Mouse (Mus musculus): ENCODE results near the gene Tmem238. TPM values are rescaled to one million over a fixed set of nuclear protein-coding genes. Genes with fewer than 3 reads are reported as not detected.

The Tmem238 gene
- polyA plus RNA-seq, 1 experiment from 2014 or later = 4.4 TPM

- Histone ChIP-seq H3K27ac (peak overlapping the region; percentile 83), H3K4me1 (peaks cover 26% of the 10 kb centered on the region), H3K36me3 (replicated peaks) (peaks cover 3% of the 10 kb centered on the region), H3K9me3 (peaks cover 10% of the 10 kb centered on the region; the same call in 1 of the 2 replicates), H3K4me3 (peak overlapping the region; percentile 55), H3K27me3 (ENCODE audit: poor library complexity, severe bottlenecking) (peaks cover 19% of the 10 kb centered on the region)
- WGBS = 2% methylated on average over 30 of the region's 30 CpGs
- peak; percentile 82 for DNase-seq (ENCODE audit: extremely low spot score, low spot score)
Observed at GRCm38 (mm10) chr7:4751971-4752820, 37.3 kb downstream of the Tmem238 start.

GRCm38 (mm10) chr7:4749169-4749568 is 40.3 kb downstream of the Tmem238 start:
- peaks cover 9% of the 10 kb centered on the region for H3K27me3 ChIP-seq (ENCODE audit: poor library complexity, severe bottlenecking)
- DNase-seq (ENCODE audit: extremely low spot score, low spot score) = no peak
- 88% methylated on average over 2 of the region's 2 CpGs for WGBS

GRCm38 (mm10) chr7:4748321-4748720 is 41.1 kb downstream of the Tmem238 start:
- no peak for DNase-seq (ENCODE audit: extremely low spot score, low spot score)
- H3K9me3 ChIP-seq = no peaks in the 10 kb centered on the region
- H3K27ac ChIP-seq = no peak overlapping the region
- H3K4me1 ChIP-seq = peaks cover 41% of the 10 kb centered on the region
- WGBS = 85% methylated on average over 4 of the region's 4 CpGs
- no peak overlapping the region for H3K4me3 ChIP-seq
- peaks cover 40% of the 10 kb centered on the region for H3K36me3 ChIP-seq (replicated peaks)
- H3K27me3 ChIP-seq (ENCODE audit: poor library complexity, severe bottlenecking) = peaks cover under 1% of the 10 kb centered on the region; the same call in 1 of the 2 replicates

More at GRCm38 (mm10) chr7:4749169-4749568, 40.3 kb downstream of the Tmem238 start:
- Histone ChIP-seq H3K36me3 (replicated peaks) (peaks cover 33% of the 10 kb centered on the region), H3K27ac (no peak overlapping the region), H3K4me1 (peaks cover 41% of the 10 kb centered on the region), H3K4me3 (no peak overlapping the region), H3K9me3 (no peaks in the 10 kb centered on the region)

- H3K36me3 ChIP-seq (replicated peaks) = peaks cover 50% of the 10 kb centered on the region
- no peaks in the 10 kb centered on the region for H3K27me3 ChIP-seq (ENCODE audit: poor library complexity, severe bottlenecking)
- no peaks in the 10 kb centered on the region for H3K9me3 ChIP-seq
- no peak for DNase-seq (ENCODE audit: extremely low spot score, low spot score)
- 77% methylated on average over 9 of the region's 9 CpGs for WGBS
- peaks cover 41% of the 10 kb centered on the region for H3K4me1 ChIP-seq
- H3K27ac ChIP-seq = 0 out of 2 replicates have a peak overlapping the region, but pooled peaks have one; percentile 40
- no peak overlapping the region for H3K4me3 ChIP-seq
Observed at GRCm38 (mm10) chr7:4747156-4747899, 42.1 kb downstream of the Tmem238 start.

GRCm38 (mm10) chr7:4746326-4746980 is 43.0 kb downstream of the Tmem238 start:
- WGBS = 90% methylated on average over 22 of the region's 22 CpGs
- DNase-seq (ENCODE audit: extremely low spot score, low spot score) = no peak
- Histone ChIP-seq H3K9me3 (no peaks in the 10 kb centered on the region), H3K27me3 (ENCODE audit: poor library complexity, severe bottlenecking) (no peaks in the 10 kb centered on the region), H3K36me3 (replicated peaks) (peaks cover 55% of the 10 kb centered on the region), H3K27ac (no peak overlapping the region; the same call in 1 of the 2 replicates), H3K4me1 (peaks cover 41% of the 10 kb centered on the region), H3K4me3 (no peak overlapping the region)

- Histone ChIP-seq H3K36me3 (replicated peaks) (peaks cover 55% of the 10 kb centered on the region), H3K4me1 (peaks cover 49% of the 10 kb centered on the region), H3K4me3 (no peak overlapping the region), H3K9me3 (no peaks in the 10 kb centered on the region), H3K27me3 (ENCODE audit: poor library complexity, severe bottlenecking) (no peaks in the 10 kb centered on the region), H3K27ac (no peak overlapping the region)
- no peak for DNase-seq (ENCODE audit: extremely low spot score, low spot score)
- WGBS = 95% methylated on average over 6 of the region's 6 CpGs
Observed at GRCm38 (mm10) chr7:4744886-4745285, 44.6 kb downstream of the Tmem238 start.

- peak overlapping the region; percentile 35; the same call in 1 of the 2 replicates for H3K27ac ChIP-seq
- H3K36me3 ChIP-seq (replicated peaks) = peaks cover 52% of the 10 kb centered on the region
- H3K4me3 ChIP-seq = no peak overlapping the region
- H3K9me3 ChIP-seq = no peaks in the 10 kb centered on the region
- DNase-seq (ENCODE audit: extremely low spot score, low spot score) = no peak
- peaks cover 60% of the 10 kb centered on the region for H3K4me1 ChIP-seq
- no peaks in the 10 kb centered on the region for H3K27me3 ChIP-seq (ENCODE audit: poor library complexity, severe bottlenecking)
- WGBS = 68% methylated on average over 2 of the region's 2 CpGs
Observed at GRCm38 (mm10) chr7:4743354-4743753, 46.1 kb downstream of the Tmem238 start.

GRCm38 (mm10) chr7:4742482-4742819 is 47.0 kb downstream of the Tmem238 start:
- H3K9me3 ChIP-seq = no peaks in the 10 kb centered on the region
- peak overlapping the region; percentile 96 for H3K27ac ChIP-seq
- peaks cover 52% of the 10 kb centered on the region for H3K36me3 ChIP-seq (replicated peaks)
- WGBS = 94% methylated on average over 6 of the region's 6 CpGs
- peaks cover 61% of the 10 kb centered on the region for H3K4me1 ChIP-seq
- H3K27me3 ChIP-seq (ENCODE audit: poor library complexity, severe bottlenecking) = no peaks in the 10 kb centered on the region
- peak overlapping the region; percentile 83; the same call in 1 of the 2 replicates for H3K4me3 ChIP-seq
- no peak for DNase-seq (ENCODE audit: extremely low spot score, low spot score)

GRCm38 (mm10) chr7:4741672-4742481 is 47.6 kb downstream of the Tmem238 start:
- Histone ChIP-seq H3K9me3 (no peaks in the 10 kb centered on the region), H3K27me3 (ENCODE audit: poor library complexity, severe bottlenecking) (no peaks in the 10 kb centered on the region), H3K4me1 (peaks cover 58% of the 10 kb centered on the region), H3K27ac (peak overlapping the region; percentile 96), H3K4me3 (peak overlapping the region; percentile 83), H3K36me3 (replicated peaks) (peaks cover 49% of the 10 kb centered on the region)
- WGBS = 77% methylated on average over 21 of the region's 21 CpGs
- no peak for DNase-seq (ENCODE audit: extremely low spot score, low spot score)

GRCm38 (mm10) chr7:4741151-4741550 is 48.3 kb downstream of the Tmem238 start:
- H3K36me3 ChIP-seq (replicated peaks) = peaks cover 41% of the 10 kb centered on the region
- peak overlapping the region; percentile 96 for H3K27ac ChIP-seq
- H3K9me3 ChIP-seq = no peaks in the 10 kb centered on the region
- 3% methylated on average over 4 of the region's 4 CpGs for WGBS
- H3K4me3 ChIP-seq = peak overlapping the region; percentile 83
- DNase-seq (ENCODE audit: extremely low spot score, low spot score) = peak; percentile 50
- no peaks in the 10 kb centered on the region for H3K27me3 ChIP-seq (ENCODE audit: poor library complexity, severe bottlenecking)
- peaks cover 50% of the 10 kb centered on the region for H3K4me1 ChIP-seq

- peaks cover 33% of the 10 kb centered on the region for H3K36me3 ChIP-seq (replicated peaks)
- peaks cover 45% of the 10 kb centered on the region for H3K4me1 ChIP-seq
- no peaks in the 10 kb centered on the region for H3K27me3 ChIP-seq (ENCODE audit: poor library complexity, severe bottlenecking)
- H3K27ac ChIP-seq = peak overlapping the region; percentile 96
- peak overlapping the region; percentile 83 for H3K4me3 ChIP-seq
- DNase-seq (ENCODE audit: extremely low spot score, low spot score) = no peak
- no peaks in the 10 kb centered on the region for H3K9me3 ChIP-seq
- WGBS = 0% methylated on average over 14 of the region's 14 CpGs
Observed at GRCm38 (mm10) chr7:4740309-4740727, 49.1 kb downstream of the Tmem238 start.
